Mouse (Mus musculus) embryonic stem cell, embryonic (primary cell): ENCODE measurements at regions not wholly inside any gene's neighbourhood (a gene's known extent, or its start where the extent isn't known, plus 50 kb on each side); places are given as distances from the start of the nearest gene placed in this dataset.

Experiments used
- CTCF ChIA-PET, 4 experiments: fragments of 300-600 bp in 2 of 4; fragments of 350-600 bp in 2 of 4; sonication (Branson Sonifier 250); formaldehyde crosslinking; loops; one replicate each; lab custom pipeline; 2022; ENCODE audit warnings: inconsistent platforms in 2 of 4; lab: Charles Lee
- POLR2A ChIA-PET, 4 experiments: fragments of 300-600 bp in 2 of 4; fragments of 350-600 bp in 2 of 4; sonication (Branson Sonifier 250); formaldehyde crosslinking; loops; one replicate each; lab custom pipeline; 2022; ENCODE audit warnings: antibody characterized with exemption in 4 of 4, inconsistent platforms in 1 of 4; lab: Charles Lee

DNA sequence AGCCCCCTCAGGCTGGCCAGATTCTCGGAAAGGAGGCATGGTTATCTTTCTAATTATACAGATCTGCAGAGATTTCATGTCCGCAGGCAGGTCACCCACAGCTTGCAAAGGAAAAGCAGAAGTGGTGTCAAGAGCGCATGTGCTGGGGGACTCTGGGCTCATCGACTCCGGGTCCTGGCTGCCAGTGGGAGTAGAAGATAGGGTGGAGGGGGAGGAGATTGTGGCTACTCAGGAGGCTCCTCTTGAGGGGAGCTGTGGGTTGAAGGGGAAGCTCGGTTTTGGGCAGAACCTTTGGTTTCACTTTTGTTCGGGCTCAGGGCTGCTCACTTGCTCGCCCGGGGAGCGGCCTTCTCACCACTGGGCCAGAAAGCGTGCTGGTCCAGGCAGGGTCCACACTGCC is 2099.9 kb downstream of the A830018L16Rik start:
- ChIA-PET CTCF (no interaction called here), POLR2A (no interaction called here)
